Mouse (Mus musculus) erythroblast, embryonic 14.5 days (primary cell): ENCODE results near the gene Slc44a3. TPM values are rescaled to one million over a fixed set of nuclear protein-coding genes. Genes with fewer than 3 reads are reported as not detected.

ENCODE experiments used
- H3K27me3 ChIP-seq: 2 replicates; pipeline ENCODE4 v1.6.1; 2012; ENCODE audit warnings: inconsistent platforms; ENCODE audit not compliant: control insufficient read depth
- H3K36me3 ChIP-seq: 2 replicates; pipeline ENCODE4 v1.6.1; 2012; ENCODE audit warnings: mild to moderate bottlenecking, inconsistent platforms; ENCODE audit not compliant: control insufficient read depth
- H3K4me1 ChIP-seq: 2 replicates; pipeline ENCODE4 v1.6.1; 2012; ENCODE audit warnings: inconsistent platforms; ENCODE audit not compliant: control insufficient read depth
- H3K4me3 ChIP-seq: replicated peaks from 2 replicates; pipeline ENCODE3; 2012; ENCODE audit warnings: moderate library complexity, mild to moderate bottlenecking, inconsistent platforms
- H3K9me3 ChIP-seq: 2 replicates; pipeline ENCODE4 v1.6.1; 2012; ENCODE audit warnings: low read length, inconsistent platforms, mixed read lengths; ENCODE audit not compliant: control insufficient read depth
- GATA1 ChIP-seq: IDR thresholded peaks from 2 replicates; pipeline ENCODE4 v1.6.1; 2012; ENCODE audit warnings: low read length, inconsistent platforms, mixed read lengths
- TAL1 ChIP-seq: IDR thresholded peaks from 3 replicates; pipeline ENCODE4 v1.6.1; 2012; ENCODE audit warnings: low read length, inconsistent platforms, mixed read lengths
- polyA plus RNA-seq: library from polyadenylated mRNA; stranded (reverse); fragments of >175 nt; gene quantifications from 2 replicates; pipeline ENCODE4 v1.2.3, GENCODE M21; 2012

Gene Slc44a3
- polyA plus RNA-seq, 1 experiment: not detected

- H3K36me3 ChIP-seq: no peaks in the 10 kb centered on the region
- no peaks in the 10 kb centered on the region for H3K9me3 ChIP-seq
- H3K4me1 ChIP-seq: no peaks in the 10 kb centered on the region
- no peak for TF ChIP-seq TAL1
- TF ChIP-seq GATA1: no peak
- H3K4me3 ChIP-seq: no peak overlapping the region
- H3K27me3 ChIP-seq: no peaks in the 10 kb centered on the region
Observed at GRCm38 (mm10) chr3:121417379-121418250, 114.6 kb downstream of the Slc44a3 start.

DNA sequence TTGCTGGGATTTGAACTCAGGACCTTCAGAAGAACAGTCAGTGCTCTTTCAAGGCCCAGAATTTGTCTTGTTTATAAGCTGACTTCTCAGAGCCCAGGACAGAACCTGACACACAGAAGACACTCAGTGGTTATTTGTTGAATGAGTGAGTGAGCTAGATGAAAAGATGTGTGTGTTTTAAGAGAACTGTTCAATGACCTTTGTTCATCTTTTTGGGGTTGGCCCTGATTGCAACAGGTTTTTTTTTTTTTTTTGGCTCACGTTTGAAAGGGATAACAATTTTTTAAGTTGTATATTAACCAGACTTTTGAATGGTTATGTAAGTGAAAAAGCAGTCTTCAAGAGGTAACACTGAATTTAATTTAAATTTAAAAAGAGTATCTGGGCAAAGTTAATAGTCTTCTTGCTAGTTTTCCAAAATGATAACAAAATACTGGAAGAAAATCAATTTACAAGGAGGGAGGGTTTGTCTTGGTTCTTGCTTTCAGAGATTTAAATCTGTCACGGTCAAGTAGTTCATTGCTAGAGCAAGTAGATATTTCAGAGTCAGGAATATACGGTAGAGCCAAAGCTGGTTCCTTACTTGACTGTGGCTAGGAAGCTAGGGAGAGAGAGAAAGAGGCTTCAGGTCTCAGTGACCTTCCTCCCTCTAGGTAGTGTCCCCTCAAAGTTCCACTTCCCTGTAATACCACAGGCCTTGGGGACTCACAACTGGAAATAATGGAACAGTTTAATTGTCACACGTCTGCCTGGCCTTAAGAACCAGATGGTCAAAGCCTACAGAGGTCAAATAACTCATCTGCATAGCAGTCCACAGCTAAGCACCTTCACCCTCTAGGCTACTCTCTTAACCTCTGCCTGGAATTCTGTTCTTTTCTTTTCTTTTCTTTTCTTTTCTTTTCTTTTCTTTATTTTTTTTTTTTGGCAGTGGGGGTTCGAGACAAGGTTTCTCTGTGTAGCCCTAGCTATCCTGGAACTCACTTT is 115.7 kb downstream of the Slc44a3 start:
- TF ChIP-seq GATA1 (no peak), TAL1 (no peak)
- Histone ChIP-seq H3K4me1 (no peaks in the 10 kb centered on the region), H3K9me3 (no peaks in the 10 kb centered on the region), H3K36me3 (no peaks in the 10 kb centered on the region), H3K27me3 (no peaks in the 10 kb centered on the region), H3K4me3 (no peak overlapping the region)

DNA sequence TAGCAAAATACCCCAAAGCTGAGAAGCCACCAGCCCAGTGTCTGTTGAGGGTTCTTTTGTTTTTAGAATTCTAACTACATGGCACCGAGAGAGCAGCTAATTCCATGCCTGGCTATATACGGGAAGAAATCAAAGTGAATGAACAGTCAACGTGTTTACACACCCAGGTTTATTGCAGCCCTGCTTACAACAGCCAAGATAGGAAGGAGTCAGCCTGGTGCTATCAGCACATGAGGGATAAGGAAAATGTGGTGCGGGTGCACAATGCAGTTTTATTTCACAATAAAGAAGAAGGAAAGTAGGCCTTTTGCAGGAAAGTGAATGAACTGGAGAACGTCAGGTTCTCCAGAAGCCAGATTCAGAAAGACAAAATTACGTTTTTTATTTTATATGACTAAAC is 120.8 kb downstream of the Slc44a3 start:
- H3K4me1 ChIP-seq: no peaks in the 10 kb centered on the region
- H3K36me3 ChIP-seq: no peaks in the 10 kb centered on the region
- TF ChIP-seq GATA1 (no peak), TAL1 (no peak)
- no peaks in the 10 kb centered on the region for H3K27me3 ChIP-seq
- H3K9me3 ChIP-seq: no peaks in the 10 kb centered on the region
- H3K4me3 ChIP-seq: no peak overlapping the region

Other genes with a start within 250 kb of the Slc44a3 start
- gene Tmem56, start 249.3 kb downstream of the Slc44a3 start, polyA plus RNA-seq: 0.64 and 1.1 TPM in 2 replicates
- gene Alg14, start 240.6 kb downstream of the Slc44a3 start, polyA plus RNA-seq: 0.59 and 1.2 TPM in 2 replicates
- 0.15 and 0.17 TPM in 2 replicates for gene Cnn3, start 105.9 kb downstream of the Slc44a3 start, polyA plus RNA-seq
- not detected in 2 replicates for gene 4930432M17Rik, start 138.4 kb upstream of the Slc44a3 start, polyA plus RNA-seq
- not detected in 2 replicates for gene F3, start 191.1 kb upstream of the Slc44a3 start, polyA plus RNA-seq